Mouse (Mus musculus) hindlimb bud, embryonic 11.5 days (tissue): ENCODE measurements around the gene Gm28043.
A peak's percentile ranks its signal among the peaks of the same experiment; 100 is the strongest.
"Not testable (repeated sequence)": the region's sequence is repeated elsewhere in the genome, so short reads cannot be mapped to it uniquely, and the experiment has no call there.

Experiments
- DNase-seq: peaks from one replicate; pipeline ENCODE4 v3.0.0-alpha.2; 2012; ENCODE audit warnings: low read depth, low spot score; ENCODE audit errors: extremely low spot score

Gene Gm28043

GRCm38 (mm10) chr17:29710562-29711044 lies 95.9 kb downstream of the Gm28043 start:
- DNase-seq: no peak

- DNase-seq: no peak
These were observed 96.5 kb downstream of the Gm28043 start for GRCm38 (mm10) chr17:29711076-29711744.

GRCm38 (mm10) chr17:29711745-29712431 lies 97.2 kb downstream of the Gm28043 start:
- no peak for DNase-seq

- no peak for DNase-seq
These were observed 97.9 kb downstream of the Gm28043 start for GRCm38 (mm10) chr17:29712565-29712964.

GRCm38 (mm10) chr17:29713734-29714133 lies 99.1 kb downstream of the Gm28043 start:
- not testable (repeated sequence) for DNase-seq

- DNase-seq: peak; percentile 97
These were observed 102.2 kb downstream of the Gm28043 start, which contains the start of gene Ccdc167 for GRCm38 (mm10) chr17:29716732-29717445. Ccdc167 (minus strand) TSS chr17:29717044.

- DNase-seq: no peak
These were observed 104.0 kb downstream of the Gm28043 start for GRCm38 (mm10) chr17:29718660-29719059.

GRCm38 (mm10) chr17:29719628-29720575 lies 105.2 kb downstream of the Gm28043 start:
- DNase-seq: no peak

GRCm38 (mm10) chr17:29720755-29721365 lies 106.2 kb downstream of the Gm28043 start:
- DNase-seq: no peak

- DNase-seq: no peak
These were observed 109.9 kb downstream of the Gm28043 start for GRCm38 (mm10) chr17:29724610-29725009.

GRCm38 (mm10) chr17:29725027-29725620 lies 110.4 kb downstream of the Gm28043 start:
- no peak for DNase-seq

GRCm38 (mm10) chr17:29728082-29728481 lies 113.4 kb downstream of the Gm28043 start:
- no peak for DNase-seq

GRCm38 (mm10) chr17:29730510-29731265 lies 116.0 kb downstream of the Gm28043 start:
- no peak for DNase-seq

- DNase-seq: no peak
These were observed 116.7 kb downstream of the Gm28043 start for GRCm38 (mm10) chr17:29731266-29731952.

GRCm38 (mm10) chr17:29731953-29732325 lies 117.3 kb downstream of the Gm28043 start:
- no peak for DNase-seq

GRCm38 (mm10) chr17:29732522-29732921 lies 117.8 kb downstream of the Gm28043 start:
- no peak for DNase-seq

GRCm38 (mm10) chr17:29736448-29737014 lies 121.9 kb downstream of the Gm28043 start:
- DNase-seq: no peak
